Mouse (Mus musculus) heart, adult 18-20 months (tissue): Measurements from ENCODE around the gene Pitpna. TPM values are rescaled to one million over a fixed set of nuclear protein-coding genes. Genes with fewer than 3 reads are reported as not detected.

ENCODE experiments used
- DNase-seq, 2 experiments: peaks; one replicate each; pipeline ENCODE4 v3.0.0; 2021 to 2022; ENCODE audit warnings: mixed read lengths in 1 of 2
- total RNA-seq, 2 experiments: library from RNA; stranded (reverse); gene quantifications; 2 replicates each; pipeline ENCODE4 v1.2.3; 2021

The Pitpna gene
- total RNA-seq, 2 experiments from 2014 or later = 98.2 to 107 TPM

DNA sequence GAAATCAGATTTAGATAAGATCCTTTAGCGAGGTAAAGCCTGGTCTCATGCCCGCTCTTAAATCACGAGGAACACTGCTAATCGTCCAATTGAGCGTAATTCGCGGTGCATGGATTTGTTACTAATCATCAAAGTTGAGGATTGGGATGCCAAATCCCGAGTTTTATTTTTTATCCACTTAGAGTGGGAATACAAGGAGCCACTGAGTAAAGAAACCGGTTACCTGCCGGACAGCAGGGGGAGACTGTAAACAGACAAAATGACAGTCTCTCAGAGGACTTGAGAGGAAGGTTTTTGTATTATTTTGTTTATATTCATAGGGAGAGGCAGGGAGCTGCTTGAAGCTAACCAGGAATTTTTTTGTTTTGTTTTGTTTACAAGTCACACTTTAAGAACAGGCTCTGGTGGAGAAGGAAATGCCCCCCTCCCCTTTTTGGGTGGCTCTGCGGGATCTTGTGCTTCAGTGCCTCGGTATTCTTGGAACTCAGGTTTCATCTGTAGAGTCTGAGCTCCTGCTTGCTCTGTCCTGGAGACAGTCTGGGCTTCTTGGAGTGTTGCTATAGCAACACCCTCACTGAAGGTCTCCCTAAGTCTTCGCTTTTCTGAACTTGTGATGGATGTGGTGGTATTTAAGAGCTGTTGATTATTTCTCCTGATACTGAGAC is 43.8 kb downstream of the Pitpna start:
- peak; percentile 52 to 60 for DNase-seq

DNA sequence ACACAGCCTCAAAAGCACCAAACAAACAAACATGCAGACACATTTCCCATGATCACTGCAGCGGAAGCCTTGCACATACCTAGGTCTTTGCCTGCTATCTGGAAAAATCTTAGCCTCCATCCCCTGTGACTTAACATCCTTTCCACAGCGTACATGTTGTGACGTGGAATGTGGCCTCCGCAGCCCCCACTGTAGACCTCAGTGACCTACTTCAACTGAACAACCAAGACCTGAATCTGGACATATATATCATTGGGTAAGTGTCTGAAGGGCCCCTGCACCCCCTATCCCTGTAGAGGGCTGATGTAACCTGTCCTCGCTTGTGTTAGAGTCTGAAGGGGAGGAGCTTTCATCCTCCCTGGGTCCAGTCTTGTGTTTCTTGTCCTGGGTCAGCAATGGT is 45.0 kb downstream of the Pitpna start:
- DNase-seq = no peak

DNA sequence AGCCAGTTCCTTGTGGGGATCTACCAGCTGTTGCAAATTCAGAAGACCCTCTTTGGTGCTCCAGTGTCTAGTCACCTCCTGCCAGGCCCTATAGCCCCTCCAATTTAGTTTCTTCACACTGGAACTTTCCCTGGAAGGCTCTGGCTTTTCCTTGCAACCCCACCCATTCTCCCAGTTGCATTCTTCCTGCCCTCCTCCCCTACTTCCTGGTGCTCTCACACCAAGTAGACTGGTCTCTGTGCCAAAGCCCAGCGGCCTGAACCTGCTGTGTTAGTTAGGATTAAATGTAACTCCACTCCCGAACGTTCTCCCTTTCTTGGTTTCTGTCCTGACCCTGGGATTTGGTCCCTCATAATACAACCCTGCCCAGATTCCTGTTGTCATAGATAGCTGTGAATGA is 46.9 kb downstream of the Pitpna start:
- DNase-seq = peak in 1 of 2 experiments; percentile 50

DNA sequence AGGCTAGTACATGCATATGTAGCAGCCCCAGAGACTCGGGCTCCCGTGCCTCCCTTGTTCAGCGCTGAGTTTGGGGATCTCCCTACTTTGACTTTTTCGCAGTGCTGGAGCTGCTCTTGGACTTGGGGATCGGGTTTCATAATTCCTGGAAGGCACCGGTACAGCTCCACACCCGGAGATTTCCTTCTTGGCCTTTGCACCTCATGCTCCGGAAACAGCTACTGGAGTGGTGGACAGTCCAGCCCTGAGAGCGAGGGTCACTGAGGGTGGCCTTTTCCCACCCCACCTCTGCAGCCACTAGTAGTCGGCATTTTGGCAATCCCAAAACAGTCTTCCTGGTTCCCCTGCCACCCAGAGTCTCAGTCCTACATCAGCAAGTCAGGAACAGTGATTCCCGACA is 47.4 kb downstream of the Pitpna start:
- peak; percentile 50 to 80 for DNase-seq

DNA sequence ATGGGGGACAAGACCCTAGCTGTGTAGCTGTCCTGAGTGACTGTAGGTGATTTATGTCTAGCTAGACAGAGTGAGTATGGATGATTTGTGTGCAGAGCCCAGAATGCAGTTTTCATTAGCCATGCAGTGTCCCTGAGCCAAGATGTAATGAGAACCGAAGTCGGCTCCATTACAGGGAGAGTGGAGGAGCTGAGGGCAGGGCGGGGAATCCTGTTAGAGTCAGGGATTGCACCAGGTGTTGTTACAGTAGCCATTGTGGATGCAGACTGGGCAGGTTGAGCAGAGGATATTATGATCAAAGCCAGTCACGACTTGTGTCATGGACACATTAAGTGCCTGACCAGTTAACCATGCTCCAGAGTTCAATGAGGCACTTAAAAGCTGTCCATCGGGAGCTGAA is 55.4 kb downstream of the Pitpna start:
- no peak for DNase-seq

DNA sequence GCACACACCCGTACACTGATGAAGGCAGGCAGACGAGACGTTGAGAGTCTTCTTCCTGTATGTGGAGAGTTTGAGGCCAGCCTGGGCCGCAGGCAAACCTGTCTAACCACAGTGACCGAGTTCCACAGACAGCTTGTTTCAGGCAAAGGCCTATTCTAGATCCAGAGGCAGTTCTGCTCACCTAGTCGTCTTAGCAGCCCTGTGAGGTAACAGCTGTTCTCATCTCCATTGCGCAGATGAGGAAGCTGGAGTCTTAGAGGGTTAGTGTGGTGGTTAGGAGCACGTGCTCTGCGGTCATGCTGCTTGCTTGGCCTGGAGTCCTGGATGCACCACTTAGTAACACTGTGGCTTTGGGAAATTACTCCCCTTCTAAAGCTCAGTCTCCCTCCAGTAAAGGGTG is 56.8 kb downstream of the Pitpna start:
- DNase-seq = peak in 1 of 2 experiments; percentile 47

DNA sequence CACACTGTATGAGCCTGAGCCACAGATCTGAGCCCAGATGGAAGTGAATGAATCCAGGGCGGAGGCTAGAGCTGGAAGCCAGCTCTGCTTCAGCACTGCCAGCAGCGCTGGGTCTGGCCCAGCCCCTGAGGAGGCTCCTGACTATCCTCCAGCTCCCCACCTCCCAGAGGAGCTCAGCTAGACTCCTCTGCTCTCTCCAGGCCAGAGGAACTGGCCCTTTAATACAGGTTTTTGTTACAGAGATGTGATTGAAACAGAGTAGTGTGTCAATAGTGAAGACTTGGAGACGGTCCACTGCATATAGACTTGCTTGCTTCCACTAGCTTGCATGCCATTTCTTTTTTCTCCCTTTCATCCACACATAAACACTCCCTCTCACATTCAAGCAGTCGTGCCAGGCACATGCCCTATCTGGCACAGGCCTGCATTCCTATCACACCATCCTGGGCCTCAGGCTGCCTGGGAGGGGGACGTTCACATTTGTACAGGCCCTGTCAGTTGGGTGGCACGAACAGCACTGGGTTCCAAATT is 59.8 kb downstream of the Pitpna start:
- DNase-seq = peak; percentile 79 to 80

DNA sequence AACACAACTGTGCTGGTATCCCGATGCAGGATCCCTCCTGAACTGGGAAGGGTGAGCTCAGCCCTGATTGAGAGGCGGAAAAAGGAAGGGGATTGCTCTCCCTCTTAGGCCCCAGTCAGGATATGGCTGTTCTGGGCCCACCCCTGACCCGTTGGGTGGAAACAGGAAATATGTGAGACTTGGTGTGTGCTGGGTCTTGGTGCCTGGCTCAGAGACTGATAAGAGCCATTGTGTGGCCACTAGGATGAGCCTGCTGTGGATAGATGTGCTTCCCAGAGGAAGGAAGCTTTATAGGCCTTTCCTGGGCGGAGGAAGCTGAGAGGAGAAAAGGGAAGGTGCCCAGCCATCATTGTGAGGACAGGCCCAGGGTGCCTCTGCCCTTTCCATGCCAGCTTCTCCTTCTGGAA is 61.3 kb downstream of the Pitpna start:
- DNase-seq = peak; percentile 66 to 85

DNA sequence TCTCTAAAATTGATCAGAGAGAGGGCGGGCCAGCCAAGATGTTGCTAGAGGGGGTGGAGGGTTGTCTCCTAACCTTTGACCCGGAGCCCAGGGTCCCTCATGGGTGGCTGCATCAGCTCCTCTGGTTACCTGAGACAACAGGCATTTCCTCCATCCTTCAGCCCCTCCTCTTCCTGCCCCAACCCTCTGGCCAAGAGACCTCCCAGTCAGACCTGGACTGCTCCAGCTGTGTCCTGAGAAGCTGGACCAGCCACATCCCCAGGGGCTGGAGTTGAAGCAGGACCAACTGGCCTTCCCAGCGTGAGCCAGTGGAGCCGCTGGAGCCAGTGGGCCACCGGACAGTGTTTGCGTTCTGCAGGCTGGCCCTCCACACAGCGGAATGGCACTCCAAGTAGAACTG is 62.4 kb downstream of the Pitpna start, which contains the start of gene Myo1c:
Gene Myo1c, plus strand, starts transcription at position 194 of the 400 bp plus-strand sequence.
- DNase-seq = peak; percentile 83 to 89

DNA sequence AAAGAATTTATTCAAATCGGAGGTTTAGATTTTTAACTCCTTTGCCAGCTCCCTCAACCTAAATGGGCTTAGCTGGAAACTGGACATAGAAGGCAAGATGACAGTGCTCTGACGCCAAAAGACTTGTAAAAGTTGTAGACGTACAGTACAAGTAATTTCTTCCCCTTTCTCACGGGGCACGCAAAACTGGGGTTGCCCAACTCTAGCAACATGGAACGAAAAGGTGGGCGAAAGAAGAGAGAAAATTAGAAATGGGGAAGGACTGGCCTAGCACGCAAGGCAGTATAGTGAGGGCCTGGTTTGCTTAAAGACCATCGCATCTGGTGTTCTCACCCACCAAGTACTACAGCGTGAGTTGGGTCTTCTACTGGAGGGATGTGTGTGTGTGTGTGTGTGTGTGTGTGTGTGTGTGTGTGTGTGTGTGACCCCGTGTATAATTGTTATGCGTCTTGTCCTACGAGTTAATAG is 63.1 kb downstream of the Pitpna start:
- DNase-seq = no peak

DNA sequence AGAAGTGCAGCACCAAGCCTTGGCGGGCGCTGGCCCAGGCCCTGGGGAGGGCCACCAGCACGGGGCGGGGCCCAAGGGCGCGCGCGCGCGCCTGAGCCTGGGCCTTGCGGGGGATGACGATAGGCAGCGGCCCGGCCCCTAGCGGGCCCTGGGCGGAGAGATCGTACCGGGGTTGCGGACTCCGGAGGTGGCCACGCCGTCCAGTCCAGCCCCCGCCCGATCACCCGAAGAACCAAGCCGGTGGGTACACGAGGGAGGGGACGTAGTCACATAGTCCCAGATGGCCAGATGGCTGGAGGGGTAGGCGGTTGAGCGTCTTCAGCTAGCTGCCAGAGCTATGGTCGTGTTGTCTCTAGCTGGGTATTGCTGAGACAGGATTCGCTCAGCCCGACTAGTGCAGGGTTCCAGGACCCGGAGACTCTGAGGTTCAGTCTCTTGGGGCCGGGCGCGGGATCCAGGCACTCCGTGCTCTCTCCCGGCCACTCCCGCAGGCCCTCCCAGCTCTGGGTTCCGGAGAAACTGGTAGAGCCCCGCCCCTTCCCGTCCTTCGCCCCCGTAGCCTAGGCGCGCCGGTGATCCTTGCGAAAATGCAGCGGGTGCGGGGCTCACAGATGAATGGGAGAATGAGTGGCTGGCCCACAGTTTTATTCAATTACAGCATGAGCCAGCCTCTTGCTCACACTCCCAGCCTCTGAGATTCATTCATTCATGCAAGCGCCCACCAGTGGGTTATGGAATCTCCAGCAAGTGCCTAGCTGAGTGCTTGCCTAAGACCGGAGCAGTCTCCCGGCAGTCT is 63.7 kb downstream of the Pitpna start:
- peak; percentile 87 to 92 for DNase-seq

DNA sequence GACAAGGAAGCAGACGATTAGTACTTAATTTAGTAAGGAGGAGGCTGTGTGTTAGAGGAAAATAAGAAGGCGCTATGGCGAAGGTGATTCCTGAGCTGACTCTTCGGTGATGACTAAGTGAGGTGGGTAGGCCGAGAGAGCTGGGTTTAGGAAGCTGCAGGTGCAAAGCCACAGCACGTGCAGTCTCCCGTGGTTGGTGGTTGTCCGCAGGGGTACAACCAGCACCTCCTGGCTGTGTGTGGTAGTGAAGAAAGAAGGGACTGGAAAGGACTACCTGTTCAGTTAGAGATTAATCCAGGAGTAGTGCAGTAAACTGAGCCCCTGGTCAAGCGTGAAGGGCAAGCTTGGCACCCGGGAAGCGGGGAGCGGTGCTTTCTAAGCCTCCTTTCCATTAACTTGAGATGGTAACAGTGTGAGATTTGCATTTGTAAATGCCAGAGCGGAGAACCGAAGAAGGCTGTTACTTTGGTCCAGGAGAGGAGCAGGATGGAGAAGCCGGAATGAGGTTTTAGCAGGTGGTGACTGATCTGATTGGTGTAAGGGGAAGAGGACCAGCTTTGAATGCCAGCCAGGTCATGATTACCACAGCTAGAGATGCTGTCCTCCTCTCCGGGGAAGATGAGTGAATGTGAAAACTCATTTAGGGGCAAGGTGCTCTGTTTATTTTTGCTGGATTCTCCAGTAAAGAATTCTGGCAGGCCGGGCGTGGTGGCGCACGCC is 64.5 kb downstream of the Pitpna start:
- DNase-seq = peak in 1 of 2 experiments; percentile 52

DNA sequence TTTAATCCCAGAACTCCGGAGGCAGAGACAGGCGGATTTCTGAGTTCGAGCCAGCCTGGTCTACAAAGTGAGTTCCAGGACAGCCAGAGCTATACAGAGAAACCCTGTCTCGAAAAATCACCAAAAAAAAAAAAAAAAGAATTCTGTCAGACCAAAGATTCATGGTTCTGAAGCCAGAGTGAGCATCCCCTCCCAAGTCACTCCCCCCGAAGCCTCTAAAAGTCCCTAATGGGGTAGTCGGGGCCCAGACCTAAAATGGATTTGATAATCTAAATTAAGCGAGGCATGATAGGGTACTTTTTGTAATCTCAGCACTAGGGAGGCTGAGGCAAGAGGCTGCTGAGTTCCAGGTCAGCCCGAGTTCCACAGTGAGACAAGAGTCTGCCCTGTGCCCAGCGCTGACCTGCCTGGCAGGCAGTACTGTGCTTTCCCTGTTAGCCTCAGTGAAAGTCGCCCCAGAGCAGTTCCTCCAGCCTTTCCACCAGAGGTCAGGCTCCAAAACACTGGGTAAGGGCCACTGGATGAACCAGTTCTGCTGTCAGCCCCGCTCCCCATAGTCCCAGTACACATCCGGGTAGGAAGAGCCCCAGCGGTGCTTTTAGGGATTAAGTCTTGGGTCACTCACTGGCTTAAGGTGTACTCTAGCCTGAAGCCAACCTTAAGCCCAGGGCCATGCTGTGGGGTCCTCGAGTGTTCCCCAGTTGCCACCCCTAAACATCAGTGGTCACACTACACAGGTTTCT is 65.2 kb downstream of the Pitpna start:
- peak in 1 of 2 experiments; percentile 58 for DNase-seq

DNA sequence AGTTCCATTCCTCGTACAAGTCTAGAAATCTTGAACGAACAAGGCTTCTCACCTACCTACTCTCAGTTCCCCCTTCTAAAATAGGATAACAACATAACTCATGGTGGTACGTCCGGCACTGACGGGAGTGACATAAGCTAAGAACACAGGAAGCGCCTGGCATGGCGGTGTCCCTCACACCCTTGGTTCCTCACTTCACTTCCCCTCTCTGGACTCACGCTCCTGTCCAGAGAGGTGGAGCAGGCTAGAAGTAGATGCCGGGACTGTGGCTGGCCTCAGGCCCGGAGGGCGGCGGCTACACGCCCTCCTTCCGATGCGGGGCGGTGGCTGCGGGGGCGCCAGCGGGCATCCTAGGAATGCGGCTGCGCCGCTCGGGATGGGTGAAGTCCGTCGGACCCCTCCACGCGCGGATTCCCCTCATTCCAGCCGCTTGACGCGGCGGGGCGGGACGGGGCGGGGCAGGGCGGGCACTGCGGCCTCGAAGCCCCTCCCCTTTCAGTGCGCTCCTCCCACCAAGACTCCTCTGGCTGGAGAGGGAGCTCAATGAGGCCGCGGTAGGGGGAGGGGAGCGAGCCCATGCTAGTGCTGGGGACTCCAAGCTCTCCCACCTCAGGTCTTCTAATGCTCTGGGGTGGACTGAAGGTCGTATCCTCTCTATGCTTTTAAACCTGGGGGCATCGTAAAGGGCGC is 66.0 kb downstream of the Pitpna start:
- DNase-seq = peak; percentile 87 to 91

DNA sequence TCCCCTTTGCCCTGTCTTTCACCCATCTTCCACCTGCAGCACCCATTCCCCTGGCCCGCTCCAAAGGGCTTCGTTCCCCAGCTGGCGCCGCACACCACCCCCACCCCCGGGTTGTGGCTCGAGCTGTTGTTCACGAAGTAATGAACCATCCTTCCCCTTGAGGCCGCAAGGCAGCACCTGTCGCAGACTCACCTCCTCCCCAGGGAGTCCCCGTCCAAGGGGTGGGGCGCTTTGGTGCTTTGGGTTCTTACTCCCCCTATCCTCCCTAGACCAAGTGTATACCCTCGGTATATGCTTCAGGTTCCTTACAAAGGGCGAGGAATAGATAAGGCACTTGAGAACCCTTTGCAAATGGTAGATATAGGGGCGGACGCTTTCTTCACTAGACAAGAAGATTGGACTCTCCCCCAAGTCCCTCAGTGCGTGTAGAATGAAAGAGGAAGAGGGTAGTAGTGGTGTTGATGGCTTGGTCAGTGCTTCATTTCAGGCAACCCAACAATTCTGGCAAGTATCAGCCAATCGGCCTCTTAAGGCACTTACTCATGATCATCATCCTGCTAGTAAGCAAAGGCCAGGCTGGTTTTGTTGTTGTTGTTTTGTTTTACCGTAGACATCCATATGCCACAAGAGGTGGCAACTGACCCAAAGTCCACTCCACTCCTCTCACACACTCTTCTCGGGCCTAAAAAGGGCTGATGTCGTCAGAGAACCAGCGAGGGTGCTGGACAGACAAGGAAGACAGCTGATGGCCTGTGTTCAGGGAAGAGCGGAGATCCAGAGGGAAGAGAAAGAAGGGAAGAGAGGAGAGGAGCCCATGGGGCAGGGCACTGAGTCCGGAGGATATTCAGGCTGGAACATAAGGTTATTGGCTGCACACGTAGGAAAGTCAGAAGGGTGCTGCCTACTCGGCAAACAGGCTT is 66.8 kb downstream of the Pitpna start:
- peak; percentile 60 to 61 for DNase-seq

DNA sequence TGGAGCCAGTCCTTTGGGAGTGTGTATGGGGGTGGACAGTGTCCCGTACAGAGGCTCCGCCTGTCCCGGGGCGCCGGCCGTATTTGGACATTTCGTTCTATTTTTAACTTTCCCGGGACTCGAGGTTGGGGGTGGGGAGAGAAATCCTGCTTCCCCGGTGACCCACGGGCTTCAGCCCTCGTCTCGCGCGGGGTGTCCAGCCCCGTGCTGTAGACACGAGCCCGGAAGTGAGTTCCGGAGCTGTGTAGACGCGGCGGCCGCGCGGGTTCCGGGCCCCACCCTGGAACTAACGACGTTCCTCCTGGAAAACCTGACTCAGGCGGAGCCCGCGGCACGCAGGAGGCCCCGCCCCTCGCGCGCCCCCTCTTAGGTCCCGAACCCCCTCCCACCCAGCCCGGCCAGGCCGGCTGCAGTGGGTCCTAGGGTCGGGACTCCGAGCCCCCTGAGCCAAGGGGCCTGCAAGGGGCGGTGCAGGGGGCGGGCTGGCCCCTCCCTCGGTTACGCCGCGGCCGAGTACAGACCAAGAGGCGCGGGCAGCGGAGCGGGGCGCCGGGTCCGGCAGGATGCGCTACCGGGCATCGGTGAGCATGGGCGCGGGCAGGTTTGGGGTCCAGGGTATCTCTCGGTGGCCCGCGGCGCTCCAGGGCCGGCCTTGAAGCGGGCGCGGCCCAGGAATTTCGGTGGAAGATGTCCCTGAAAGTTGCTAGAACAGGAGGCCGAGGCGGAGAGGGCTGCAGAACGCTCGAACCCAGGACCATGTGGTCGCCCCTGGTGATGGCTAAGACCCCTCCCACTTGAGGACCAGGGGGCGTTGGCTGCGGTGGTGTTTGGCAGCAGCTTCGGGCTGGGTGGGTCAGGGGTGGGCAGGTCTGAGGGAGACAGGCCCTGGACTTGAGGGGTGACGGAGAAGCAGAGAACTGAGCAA is 68.0 kb downstream of the Pitpna start:
- peak; percentile 90 to 92 for DNase-seq

DNA sequence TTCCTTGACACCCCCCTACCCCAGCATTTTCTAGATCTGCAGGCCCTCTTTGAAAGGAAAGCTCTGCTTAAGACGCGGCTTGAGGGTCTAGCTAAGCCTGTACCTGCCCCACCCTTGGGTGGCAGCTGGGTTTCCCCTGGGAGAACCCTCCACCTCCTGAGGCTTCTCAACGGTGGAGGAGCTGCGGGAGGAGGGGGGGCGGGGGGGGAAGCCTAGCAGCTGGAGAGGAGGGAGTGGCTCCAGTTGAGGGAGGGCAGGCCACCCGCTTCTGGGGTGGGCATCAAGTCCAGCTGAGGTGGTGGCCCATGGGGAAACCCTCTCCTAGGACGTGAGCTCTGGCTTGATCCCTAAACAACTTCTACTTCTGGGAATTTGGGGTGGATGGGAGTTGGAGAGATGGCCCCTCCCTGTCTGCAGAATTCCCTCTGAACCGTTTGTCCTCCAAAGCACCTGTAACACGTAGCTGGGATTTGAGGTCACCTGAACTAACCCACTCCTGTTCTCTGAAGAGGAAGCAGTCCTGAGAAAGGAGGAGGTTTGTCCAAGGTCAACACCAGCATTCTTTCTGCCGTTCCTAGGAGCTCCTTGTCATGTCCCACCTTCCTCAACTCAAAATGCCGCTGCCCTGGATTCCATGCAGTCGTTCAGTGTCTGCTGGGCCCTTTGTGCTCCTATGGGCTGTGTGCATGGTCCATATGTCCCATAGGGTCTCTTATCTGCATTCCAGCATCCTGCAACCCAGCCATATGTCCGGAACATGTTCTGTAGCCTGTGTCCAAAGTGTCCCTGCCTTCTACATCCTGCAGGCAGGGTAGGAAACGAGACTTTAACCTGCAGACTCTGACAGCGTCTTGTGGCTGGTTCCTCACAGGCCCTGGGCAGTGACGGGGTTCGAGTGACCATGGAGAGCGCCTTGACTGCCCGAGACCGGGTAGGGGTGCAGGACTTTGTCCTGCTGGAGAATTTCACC is 69.0 kb downstream of the Pitpna start:
- DNase-seq = peak in 1 of 2 experiments; percentile 29

DNA sequence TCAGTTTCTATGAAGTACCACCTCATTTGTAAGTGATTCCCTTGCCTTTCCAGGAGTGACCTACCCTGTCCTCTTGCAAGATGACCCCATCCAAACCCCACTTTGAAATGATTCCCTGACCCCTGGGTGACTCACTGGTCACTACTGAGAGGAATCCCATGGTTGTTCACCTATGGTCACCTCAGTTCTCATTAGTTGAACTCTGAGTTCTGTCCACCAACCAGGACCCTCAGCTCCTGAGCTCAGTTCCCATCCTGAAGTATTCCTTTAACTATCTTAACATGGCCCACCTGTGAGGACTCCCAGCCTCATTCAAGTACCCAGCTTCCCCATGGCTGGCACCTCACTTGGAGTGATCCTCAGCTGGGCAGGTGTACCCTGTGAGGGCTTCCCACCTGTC is 69.9 kb downstream of the Pitpna start:
- no peak for DNase-seq
